Mouse (Mus musculus) spleen, postnatal 10 days (tissue): Measurements from ENCODE around the gene Trim37.
"Not testable (repeated sequence)": the region's sequence is repeated elsewhere in the genome, so short reads cannot be mapped to it uniquely, and the experiment has no call there.

Source experiments
- DNase-seq, 2 experiments: peaks; one replicate each; pipeline ENCODE4 v3.0.0; 2021 to 2022; ENCODE audit warnings: low spot score in 2 of 2

Trim37 gene

DNA sequence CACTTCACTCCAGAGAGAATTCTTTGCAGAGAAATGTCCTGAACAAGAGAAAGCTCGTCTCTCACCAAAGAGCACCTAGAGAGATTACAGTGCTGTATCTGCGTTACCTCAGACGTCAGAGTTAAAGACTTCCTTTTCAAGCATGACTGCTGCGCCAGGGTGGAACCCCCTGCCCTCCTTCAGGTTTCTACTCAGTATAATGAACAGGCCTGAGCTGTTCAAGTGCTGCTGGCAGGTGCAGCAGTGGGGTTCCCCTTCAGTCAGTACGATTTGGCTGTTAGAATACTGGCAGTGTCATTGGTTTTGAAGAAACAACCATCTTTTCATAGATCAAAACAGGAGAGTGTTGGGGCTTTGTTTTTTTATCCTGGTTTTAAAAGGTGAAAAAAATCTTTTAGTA, 100.2 kb downstream of the Trim37 start:
- no peak for DNase-seq

DNA sequence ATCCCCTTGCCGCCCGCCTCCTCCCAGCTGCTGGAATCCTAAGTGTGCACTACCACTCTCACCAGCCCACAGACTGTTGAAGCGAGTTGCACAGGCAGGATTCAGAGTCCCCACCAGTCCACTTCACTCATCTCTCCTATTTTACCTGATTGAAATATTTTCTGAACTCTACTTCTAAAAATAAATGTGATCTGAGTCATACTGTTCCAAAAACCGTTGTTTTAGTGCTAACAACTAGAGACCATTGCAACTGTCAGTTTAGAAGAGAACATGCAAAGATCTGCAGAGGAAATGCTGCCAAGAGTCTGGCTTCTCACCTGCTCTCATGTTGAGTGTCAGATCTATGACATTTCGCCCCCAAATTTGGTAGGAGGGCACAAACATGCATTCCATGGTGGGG, 106.5 kb downstream of the Trim37 start:
- DNase-seq = no peak

DNA sequence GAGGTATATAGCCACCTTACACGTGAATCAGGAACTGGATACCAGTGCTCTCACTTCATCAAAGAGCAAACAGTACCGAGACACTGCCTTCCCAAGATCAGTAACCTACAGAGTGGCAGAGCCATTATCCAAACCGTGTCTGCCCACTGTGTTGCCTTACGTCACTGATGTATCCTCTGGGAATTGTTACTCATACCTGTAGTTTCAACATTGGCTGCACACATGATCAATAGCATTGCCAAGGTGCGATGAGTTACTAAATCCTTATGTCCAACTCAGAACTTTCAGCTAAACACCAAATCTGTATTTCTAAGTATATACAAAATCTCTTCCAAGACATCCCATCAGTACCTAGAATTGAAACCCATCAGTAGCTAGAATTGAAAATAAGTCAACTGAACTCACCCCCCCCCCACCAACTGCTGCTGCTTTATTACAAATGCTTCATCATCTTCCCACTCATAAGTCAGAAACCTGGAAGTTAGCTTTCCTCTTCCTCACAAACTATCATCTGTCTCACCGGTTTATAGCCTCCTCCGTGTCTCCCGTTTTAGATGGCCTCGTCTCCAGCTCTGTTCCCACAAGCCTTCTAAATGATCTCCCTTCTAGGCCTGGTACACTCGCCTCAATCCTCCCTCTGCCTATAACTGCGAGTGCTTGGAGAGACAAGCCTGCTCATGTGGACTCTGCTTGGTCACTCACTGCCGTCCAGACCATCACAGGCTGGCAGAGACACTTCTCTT, 108.0 kb downstream of the Trim37 start:
- DNase-seq = no peak

DNA sequence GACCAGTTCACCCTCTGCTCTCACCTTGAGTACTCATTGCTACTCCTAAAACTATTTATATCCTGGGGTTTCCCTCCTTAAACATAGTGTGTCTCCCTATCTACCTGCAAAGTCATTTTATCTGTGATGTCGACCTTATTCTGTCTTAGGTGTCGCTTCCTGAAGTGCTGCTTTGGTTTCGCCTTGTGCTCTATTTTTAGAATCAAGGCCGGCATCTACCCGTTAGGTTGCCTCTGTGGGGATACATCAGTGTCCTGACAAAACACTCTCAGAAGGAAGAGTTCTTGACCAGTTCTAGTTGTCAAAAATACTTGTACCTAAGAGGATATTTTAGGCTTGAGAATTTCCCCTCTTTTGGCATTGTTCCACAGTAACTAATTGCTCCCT, 108.6 kb downstream of the Trim37 start:
- no peak for DNase-seq

DNA sequence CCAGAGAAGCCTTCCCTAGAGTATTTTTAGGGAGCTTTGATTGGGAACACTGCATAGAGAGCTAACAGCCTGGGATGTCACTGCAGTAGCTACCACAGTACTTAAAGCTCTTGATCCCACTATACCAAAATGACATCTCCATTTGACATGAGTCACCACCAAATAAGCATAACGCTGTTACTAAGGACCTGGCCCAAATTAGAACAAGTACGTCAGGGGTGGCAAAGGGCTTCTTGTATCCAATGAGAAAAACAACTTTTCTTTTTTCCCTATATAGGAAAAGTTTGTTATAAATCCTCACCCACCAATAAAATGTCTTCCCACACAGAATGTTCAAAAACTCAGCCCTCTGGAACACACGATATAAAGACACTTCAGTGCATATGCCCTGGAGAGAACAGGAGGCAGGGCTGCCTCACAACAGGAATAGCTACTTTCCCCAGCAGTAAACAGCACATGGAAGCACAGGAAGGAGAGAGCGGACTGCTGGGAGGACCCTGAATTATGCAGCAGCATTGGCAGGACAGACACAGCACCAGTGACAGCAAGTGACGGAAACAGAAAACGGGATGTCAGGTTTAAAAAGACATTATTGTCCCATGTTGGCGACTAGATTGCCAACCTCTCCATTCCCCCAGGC, 112.1 kb downstream of the Trim37 start:
- DNase-seq = no peak

DNA sequence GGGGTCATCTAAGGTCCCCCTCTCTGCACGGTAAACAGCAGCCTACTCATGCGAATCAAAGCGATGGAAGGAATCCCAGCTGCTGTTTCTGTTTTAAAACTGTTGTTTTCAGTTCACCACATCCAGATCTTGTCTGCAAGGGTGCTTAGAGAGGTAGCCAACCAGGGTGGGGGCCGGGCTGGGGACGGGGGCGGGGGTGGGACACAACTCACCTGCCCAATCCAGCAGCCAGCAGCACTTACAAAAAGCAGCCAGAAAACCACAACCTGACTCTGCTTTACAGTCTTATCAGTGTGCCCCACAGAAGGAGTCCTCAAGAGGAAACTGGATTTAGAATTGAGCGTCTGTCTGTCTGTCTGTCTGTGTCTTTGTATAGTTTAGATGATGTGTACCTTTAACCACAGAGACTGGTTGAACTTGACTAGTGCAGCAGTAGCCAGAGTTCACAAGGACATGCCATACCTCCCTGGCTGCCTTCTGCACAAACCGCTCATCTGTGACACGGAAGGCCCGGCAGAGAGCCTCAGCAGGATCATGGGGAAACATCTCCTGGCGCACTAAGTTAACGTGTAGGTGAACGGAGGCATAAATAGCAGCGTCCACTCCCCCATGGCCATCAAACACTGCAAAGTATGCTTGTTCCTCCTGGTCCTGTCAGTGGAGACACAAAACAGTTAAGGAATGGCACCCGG, 113.4 kb downstream of the Trim37 start:
- no peak for DNase-seq

DNA sequence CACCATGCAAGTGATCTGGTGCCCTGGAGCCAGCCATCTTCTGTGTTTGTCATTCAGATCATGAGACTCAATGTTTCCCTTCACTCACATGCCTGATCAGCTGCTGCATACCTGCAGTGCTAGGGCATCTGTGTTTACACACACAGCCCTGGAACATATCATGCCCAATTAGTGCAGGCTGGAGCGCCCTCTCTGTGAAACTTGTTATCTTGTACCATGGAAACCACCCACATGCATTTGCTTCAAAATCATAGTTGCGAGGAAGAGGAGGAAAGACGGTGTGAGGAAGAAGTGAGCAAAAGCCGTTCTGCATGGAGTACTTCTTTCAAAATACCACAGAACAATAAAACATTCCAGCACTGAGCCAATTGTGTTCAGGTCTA, 113.9 kb downstream of the Trim37 start:
- no peak for DNase-seq

DNA sequence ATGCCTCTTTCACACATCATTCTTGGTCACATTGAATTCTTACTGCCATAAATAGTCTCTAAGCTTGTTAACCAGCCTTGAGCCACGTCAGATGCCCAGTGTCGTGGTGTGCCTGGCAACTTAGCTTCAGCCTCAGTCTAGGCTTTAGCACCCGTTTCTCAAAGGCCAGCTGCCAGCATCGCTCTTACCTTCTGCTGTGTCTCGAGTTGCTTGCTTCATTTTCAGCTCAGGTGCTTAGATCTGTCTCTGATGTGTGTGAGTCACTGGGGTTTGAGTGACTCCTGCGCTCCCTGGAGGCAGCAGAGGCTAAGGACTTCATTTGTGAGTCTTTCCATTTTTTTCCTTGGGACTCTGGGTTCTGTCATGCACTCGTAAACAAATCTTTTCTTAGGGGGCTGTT, 114.4 kb downstream of the Trim37 start:
- DNase-seq = no peak

DNA sequence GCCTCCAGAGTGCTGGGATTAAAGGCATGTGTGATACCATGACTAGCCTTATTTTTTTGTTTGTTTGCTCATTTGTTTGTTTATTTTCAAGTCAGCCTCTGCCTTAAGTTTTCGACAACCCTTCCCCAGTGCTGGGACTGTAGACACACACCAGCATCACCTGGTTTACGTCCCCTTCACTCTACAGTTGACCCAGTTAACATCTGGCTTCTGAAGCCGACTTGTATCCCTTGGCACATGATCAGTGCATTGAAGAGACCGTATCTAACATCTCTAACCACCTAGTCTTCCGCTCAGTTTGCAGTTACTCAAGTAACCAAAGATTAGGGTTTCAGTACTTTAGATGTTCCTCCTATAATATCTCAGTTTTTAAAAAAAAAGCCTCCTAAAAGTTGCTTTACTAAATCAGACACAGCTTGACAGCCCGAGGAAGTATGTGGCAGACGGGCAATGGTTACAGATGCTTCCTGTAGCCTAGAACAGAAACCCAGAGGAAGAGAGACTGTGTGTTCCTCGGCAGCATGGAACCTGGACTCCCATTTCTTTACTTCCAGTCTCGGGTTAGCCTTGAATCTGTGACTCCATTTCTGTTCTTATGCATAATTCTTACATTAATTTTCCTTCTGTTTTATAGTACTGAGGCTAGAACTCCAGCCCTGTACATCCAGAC, 118.4 kb downstream of the Trim37 start:
- no peak for DNase-seq

DNA sequence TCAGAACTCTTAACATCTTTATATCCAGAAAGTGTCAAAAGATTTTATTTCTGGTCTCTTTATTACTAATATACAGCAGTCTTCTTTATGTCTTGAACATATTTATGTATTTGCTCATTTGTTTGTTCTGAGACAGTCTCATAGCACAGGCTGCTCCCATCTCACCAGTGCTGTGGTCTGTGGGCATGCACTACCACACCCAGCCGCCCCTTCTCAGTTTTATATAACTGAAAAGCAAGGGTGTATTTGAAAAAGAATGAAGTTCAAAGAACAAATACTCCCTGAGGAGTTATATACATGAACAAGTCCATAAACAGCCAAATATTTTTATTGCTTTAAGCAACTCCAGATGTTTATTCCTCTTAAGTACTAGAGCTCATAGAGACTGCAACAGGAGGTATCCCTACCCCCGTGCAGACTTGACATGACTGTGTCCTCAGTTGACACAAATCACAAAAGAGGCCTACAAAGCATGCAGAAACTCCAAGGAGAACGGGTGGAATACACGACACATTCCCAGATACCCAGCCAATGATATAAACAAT, 119.3 kb downstream of the Trim37 start:
- DNase-seq = no peak

DNA sequence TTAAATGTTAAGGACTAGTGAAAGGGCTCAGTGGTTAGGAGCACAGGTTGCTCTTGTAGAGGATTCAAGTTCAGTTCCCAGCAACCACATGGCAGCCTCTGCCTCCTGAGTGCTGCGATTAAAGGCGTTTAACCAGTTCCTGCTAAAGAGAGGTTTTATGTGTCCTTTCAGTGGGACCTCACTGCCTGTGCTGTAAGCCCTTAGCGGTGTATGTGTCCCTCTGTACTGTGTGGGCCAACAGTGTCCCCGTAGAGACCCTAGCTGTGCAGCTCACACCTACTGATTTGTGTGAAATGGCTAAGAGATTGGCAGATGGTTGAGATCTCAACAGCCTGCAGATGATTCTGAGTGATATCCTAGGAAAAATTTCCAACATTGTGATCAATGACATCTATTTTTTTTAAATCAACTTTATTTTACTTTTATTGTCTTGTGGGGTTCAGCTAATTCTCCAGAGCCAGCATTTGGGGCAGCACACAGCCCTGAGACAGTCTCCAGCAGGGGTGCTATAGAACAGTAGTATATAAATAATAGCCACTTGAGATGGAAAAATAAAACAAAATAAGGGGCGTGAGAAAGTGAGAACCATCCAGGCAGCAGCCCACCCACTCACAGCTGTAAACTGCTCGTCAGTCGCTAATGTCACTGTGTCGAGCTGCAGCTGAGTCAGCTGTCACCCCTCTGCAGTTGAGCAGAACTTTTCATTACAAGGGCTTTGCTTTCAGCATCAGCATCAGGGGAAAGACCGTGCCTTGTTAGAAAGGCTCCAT, 120.0 kb downstream of the Trim37 start:
- no peak for DNase-seq

DNA sequence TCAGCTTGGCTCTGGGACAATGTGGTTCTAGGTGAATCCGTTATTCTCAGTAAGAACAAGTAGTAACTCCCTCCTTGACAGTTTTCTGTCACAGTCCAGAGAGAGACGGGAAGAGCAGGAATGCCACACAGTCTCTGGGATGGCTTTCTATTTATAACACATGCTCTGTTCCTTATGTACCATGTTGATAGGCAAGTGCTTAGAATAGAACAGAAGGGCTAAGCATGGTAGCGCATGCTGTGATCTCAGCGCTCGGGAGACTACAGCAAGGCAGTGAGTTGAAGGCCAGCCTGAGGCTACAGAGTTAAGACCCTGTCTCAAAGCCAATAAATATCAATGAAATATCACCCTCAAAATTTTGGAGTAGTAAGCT, 120.6 kb downstream of the Trim37 start:
- DNase-seq = no peak

DNA sequence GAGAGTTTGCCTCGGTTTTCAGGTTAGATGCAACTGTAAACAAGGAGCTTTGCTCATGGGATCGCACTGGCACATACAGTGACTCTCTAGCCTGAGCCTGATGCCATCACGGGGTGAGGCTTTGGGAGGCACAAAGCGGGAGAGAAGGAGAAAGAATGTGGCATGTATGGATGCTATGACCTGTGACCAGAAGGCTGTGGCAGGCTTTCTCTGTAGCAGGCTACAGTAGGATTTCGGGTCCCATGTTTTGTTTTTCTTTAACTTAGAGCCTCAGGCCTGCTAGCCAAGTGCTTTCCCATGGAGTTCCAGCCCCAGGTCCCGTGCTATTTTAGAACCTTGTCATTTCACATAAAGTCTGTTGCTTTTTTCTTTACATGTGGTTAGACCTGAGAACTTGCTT, 123.3 kb downstream of the Trim37 start:
- no peak for DNase-seq

DNA sequence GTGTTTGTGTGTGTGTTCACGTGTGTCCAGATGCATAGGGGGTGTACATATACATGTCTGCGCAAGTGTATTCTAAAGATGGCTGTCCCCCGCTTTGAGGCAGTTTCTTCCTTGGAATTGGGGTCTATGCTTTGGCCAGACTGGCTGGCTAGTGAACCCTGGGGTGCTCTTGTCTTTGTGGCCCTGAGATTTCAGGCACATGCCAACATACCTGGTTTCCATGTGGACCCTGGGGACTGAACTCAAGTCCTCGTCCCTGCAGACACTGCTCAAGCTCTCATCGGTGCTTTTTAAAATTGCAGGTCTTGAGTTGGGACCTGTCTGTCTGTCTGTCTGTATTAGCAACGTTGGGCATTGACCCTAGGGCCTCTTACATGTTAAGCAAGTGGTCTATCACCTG, 126.4 kb downstream of the Trim37 start:
- DNase-seq = no peak

DNA sequence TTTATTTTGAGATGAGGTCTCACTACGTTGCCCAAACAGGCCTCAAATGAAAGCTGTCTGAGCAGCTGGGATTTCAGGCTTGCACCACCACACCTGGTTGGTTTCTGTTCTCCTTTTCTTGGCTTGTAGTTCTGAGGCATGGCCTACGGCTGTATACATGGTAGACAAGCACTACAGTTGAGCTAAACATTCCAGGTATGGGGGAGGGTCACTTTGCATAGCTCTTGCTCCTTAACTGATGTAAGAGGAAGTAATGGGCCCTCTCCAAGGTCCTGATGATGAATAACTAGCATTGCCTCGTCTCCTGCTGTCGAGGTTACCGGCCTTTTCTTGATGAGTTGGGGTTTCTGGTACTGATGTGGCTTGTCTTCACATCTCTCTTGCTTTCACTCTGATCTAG, 127.3 kb downstream of the Trim37 start:
- DNase-seq = no peak

DNA sequence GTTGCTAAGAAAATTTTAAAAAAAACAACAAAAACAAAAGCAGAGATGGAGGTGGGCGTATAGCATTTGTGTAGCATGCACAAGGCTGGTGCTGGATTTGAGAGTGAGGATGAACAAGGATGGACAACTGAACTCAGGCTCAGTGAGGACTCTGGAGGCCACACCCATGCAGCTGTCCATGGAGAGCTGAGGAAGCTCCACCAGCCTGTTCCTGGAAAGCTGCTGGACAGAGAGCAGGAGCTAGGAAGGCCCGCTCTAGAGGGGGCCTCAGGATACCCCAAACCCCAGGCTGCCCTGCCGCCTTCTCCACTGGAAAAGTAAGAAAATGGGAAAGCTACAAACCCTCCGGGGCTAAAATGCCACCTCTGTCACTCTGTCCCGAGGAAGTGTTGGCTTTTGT, 130.4 kb downstream of the Trim37 start:
- no peak for DNase-seq

DNA sequence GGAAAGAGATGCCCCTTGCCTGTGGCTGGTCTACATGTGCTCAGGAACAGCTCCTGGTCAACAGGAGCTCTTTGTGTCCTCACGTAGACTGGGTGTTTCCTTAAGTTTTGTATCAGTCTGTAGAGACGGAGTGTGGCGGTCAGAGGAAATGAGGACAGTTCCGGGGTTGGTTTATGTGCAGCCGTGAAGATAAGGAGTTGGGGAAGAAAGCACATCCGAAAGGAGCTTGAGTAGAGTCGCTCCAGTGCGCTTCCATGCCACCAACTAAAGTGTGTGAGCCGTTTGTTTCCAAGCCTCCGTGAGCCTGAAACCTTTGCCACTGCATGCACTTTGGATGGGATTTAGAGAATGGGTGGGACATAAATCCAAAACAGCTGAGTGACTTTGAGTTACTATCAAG, 132.9 kb downstream of the Trim37 start:
- DNase-seq = no peak

DNA sequence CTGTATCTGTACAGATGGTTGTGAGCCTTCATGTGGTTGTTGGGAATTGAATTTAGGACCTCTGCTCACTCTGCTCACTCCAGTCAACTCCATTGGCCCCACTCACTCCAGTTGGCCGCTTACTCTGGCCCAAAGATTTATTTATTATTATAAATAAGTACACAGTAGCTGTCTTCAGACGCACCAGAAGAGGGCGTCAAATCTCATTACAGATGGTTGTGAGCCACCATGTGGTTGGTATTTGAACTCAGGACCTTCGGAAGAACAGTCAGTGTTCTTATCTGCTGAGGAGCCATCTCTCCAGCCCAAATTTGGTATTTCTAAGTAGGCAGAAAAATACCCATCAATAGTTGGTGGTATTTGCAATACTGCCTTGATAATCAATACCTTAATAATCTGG, 134.8 kb downstream of the Trim37 start:
- DNase-seq = not testable (repeated sequence)

DNA sequence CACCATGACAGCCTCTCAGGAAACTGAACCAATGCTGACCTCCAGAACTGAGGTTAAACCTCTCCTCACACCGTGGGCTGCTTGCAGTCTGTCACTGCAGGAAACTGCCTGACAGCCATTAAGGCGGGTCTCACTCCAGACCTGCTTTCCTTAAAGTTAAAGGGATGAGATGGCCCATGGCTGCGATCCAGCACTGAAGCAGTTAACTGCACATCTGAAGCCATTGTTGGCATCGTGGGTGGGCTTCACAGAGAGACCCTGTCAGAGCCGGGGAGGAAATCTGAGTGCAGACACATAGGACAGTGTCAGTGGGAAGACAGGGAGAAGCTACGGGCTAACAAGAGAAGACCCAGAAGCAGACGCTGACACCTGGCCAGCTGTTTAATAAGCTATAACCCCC, 137.1 kb downstream of the Trim37 start:
- DNase-seq = no peak

DNA sequence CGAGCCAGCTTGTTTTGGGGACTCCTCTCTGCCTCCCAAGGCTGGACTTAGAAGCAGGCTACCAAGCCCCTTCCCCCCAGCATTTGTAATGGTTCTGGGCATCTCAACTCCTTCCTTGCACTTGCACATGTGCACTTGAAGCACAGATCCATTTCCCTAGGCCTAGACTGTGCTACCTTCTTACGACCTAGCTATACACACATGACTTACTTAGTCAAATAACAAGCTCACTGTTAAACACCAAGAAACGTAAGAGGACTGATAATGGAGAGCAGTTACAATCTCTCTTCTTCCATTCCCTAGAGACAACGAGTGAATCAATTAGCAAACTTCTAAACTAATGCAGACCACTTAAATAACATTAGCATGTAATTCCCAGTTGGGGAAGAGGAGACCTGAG, 139.4 kb downstream of the Trim37 start:
- DNase-seq = no peak

DNA sequence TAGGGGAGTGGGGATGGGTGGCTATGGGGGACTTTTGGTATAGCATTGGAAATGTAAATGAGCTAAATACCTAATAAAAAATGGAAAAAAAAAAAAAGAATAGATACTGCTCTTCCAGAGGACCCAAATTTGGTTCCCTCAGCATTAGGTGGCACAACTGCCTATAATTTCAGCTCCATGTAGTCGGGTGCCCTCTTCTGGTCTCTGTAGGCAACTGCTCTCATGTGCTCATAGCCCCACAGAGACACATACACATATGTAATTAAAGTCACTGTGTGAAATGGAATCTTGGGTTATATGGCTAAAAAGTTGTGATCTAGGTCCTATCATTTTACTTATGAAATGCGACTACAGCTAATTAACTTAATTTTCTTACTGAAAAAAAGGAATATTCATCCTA, 141.9 kb downstream of the Trim37 start:
- DNase-seq = no peak
